Mouse (Mus musculus): ENCODE measurements around the gene Vars. TPM values are rescaled to one million over a fixed set of nuclear protein-coding genes. Genes with fewer than 3 reads are reported as not detected.

Gene Vars
- polyA plus RNA-seq, 1 experiment = 12.7 TPM

- Histone ChIP-seq H3K27ac (replicated peaks; ENCODE audit: low read depth, low read length) (peak overlapping the region; percentile 99), H3K4me1 (ENCODE audit: control insufficient read depth, insufficient read depth, insufficient read length, low read length) (peaks cover 10% of the 10 kb centered on the region; the same call in 1 of the 2 replicates)
Measured at GRCm38 (mm10) chr17:35051156-35052086, 50.6 kb downstream of the Vars start.

GRCm38 (mm10) chr17:35052271-35052798 is 51.5 kb downstream of the Vars start:
- peak overlapping the region; percentile 99 for H3K27ac ChIP-seq (replicated peaks; ENCODE audit: low read depth, low read length)
- peak overlapping the region; percentile 66 for H3K4me3 ChIP-seq (ENCODE audit: insufficient read depth, low read depth, low read length)
- peaks cover 10% of the 10 kb centered on the region; the same call in 1 of the 2 replicates for H3K4me1 ChIP-seq (ENCODE audit: control insufficient read depth, insufficient read depth, insufficient read length, low read length)

More at GRCm38 (mm10) chr17:35051156-35052086, 50.6 kb downstream of the Vars start:
- H3K4me3 ChIP-seq (ENCODE audit: insufficient read depth, low read depth, low read length) = peak overlapping the region; percentile 66

- no peaks in the 10 kb centered on the region; the same call in 1 of the 2 replicates for H3K4me1 ChIP-seq (ENCODE audit: control insufficient read depth, insufficient read depth, insufficient read length, low read length)
- no peak overlapping the region for H3K4me3 ChIP-seq (ENCODE audit: insufficient read depth, low read depth, low read length)
- H3K27ac ChIP-seq (replicated peaks; ENCODE audit: low read depth, low read length) = peak overlapping the region; percentile 45; the same call in 1 of the 2 replicates
Measured at GRCm38 (mm10) chr17:35055691-35056495, 55.1 kb downstream of the Vars start.

GRCm38 (mm10) chr17:35057090-35057489 is 56.3 kb downstream of the Vars start:
- Histone ChIP-seq H3K4me1 (ENCODE audit: control insufficient read depth, insufficient read depth, insufficient read length, low read length) (no peaks in the 10 kb centered on the region; the same call in 1 of the 2 replicates), H3K27ac (replicated peaks; ENCODE audit: low read depth, low read length) (no peak overlapping the region), H3K4me3 (ENCODE audit: insufficient read depth, low read depth, low read length) (no peak overlapping the region)

DNA sequence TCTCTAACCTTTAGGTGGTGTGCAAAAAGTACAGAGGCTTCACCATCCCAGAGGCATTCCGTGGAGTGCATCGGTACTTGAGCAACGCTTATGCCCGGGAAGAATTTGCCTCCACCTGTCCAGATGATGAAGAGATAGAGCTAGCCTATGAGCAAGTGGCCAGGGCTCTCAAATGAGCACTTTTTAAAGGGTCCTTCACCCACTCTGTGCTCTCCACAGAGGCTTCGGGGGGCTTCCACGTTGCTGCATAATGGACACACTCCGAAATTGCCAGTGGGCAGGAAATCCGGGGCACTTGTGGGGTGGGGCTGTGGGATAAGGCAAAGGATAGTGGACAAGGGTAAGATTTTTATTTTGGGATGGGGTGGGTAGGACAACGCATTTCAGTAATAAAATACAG is 57.5 kb downstream of the Vars start:
- Histone ChIP-seq H3K4me3 (ENCODE audit: insufficient read depth, low read depth, low read length) (no peak overlapping the region), H3K27ac (replicated peaks; ENCODE audit: low read depth, low read length) (peak overlapping the region; percentile 37; the same call in 1 of the 2 replicates), H3K4me1 (ENCODE audit: control insufficient read depth, insufficient read depth, insufficient read length, low read length) (no peaks in the 10 kb centered on the region; the same call in 1 of the 2 replicates)

GRCm38 (mm10) chr17:35058911-35059892 is 58.4 kb downstream of the Vars start, which contains the start of gene Ddah2:
Ddah2 (plus strand) TSS chr17:35059035.
- Histone ChIP-seq H3K4me1 (ENCODE audit: control insufficient read depth, insufficient read depth, insufficient read length, low read length) (no peaks in the 10 kb centered on the region; the same call in 1 of the 2 replicates), H3K27ac (replicated peaks; ENCODE audit: low read depth, low read length) (peak within 1 kb of the TSS; percentile 82), H3K4me3 (ENCODE audit: insufficient read depth, low read depth, low read length) (peak within 1 kb of the TSS; percentile 89)

- H3K4me3 ChIP-seq (ENCODE audit: insufficient read depth, low read depth, low read length) = peak overlapping the region; percentile 89
- no peaks in the 10 kb centered on the region; the same call in 1 of the 2 replicates for H3K4me1 ChIP-seq (ENCODE audit: control insufficient read depth, insufficient read depth, insufficient read length, low read length)
- no peak overlapping the region for H3K27ac ChIP-seq (replicated peaks; ENCODE audit: low read depth, low read length)
Measured at GRCm38 (mm10) chr17:35060071-35060470, 59.3 kb downstream of the Vars start.

DNA sequence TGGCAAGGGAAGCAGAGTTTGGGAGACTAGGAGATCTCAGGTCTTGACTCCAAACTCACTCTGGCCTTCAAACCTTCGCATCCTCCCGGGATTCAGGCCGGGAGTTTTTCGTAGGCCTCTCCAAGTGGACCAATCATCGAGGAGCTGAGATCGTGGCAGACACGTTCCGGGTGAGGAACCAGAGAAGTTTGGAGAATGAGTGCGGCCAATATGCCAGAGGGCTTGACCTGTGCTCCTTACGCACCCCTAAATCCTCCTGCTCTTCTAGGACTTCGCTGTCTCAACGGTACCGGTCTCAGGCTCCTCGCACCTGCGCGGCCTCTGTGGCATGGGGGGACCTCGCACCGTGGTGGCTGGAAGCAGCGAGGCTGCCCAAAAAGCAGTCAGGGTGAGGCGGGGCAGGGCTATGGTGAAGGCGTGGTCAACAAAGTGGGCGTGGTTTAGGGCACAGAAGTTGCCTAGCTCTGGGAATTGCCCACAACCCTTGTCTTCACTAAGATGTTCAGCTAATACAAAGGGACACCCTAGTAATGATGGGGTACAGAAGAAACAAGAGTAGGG is 60.0 kb downstream of the Vars start:
- H3K4me1 ChIP-seq (ENCODE audit: control insufficient read depth, insufficient read depth, insufficient read length, low read length) = no peaks in the 10 kb centered on the region; the same call in 1 of the 2 replicates
- no peak overlapping the region for H3K27ac ChIP-seq (replicated peaks; ENCODE audit: low read depth, low read length)
- H3K4me3 ChIP-seq (ENCODE audit: insufficient read depth, low read depth, low read length) = peak overlapping the region; percentile 89; the same call in 1 of the 2 replicates

DNA sequence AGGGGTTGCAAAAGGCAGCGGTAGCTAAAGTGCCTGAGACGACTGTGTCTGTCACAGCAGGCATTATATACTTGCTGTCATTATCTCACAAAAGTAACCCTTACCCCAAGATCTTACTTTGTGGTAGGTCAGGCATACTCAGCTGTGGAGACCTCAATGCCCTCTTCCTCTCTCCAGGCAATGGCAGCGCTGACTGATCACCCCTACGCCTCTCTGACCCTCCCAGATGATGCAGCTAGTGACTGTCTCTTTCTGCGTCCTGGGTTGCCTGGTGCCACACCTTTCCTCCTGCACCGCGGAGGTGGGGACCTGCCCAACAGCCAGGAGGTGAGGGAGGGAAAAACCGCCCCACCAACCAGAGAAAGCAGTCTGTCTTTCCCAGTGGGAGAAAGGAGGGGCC is 60.5 kb downstream of the Vars start:
- Histone ChIP-seq H3K4me3 (ENCODE audit: insufficient read depth, low read depth, low read length) (no peak overlapping the region), H3K4me1 (ENCODE audit: control insufficient read depth, insufficient read depth, insufficient read length, low read length) (no peaks in the 10 kb centered on the region; the same call in 1 of the 2 replicates), H3K27ac (replicated peaks; ENCODE audit: low read depth, low read length) (no peak overlapping the region)

DNA sequence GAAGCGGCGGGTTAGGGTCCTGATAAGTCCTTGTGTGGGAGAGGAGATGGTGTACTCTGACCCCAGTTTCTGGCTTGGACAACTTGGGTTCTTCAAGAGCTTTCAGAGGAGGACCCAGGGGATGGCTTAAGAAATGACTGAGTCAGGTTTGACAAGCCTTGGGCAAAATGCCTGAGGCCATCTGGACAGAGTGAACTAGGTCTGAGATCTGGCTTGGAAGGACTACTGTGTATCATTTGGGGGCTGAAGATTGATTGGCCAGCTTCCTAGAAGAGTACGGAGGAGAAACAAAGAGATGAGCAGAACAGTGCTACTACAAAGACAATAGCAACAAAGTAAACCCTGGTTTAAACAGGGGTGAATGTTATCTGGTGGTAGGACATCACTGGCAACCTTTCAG is 62.7 kb downstream of the Vars start:
- Histone ChIP-seq H3K27ac (replicated peaks; ENCODE audit: low read depth, low read length) (no peak overlapping the region), H3K4me3 (ENCODE audit: insufficient read depth, low read depth, low read length) (no peak overlapping the region), H3K4me1 (ENCODE audit: control insufficient read depth, insufficient read depth, insufficient read length, low read length) (no peaks in the 10 kb centered on the region; the same call in 1 of the 2 replicates)

- H3K4me3 ChIP-seq (ENCODE audit: insufficient read depth, low read depth, low read length) = 0 out of 2 replicates have a peak overlapping the region, but pooled peaks have one; percentile 42
- no peak overlapping the region for H3K27ac ChIP-seq (replicated peaks; ENCODE audit: low read depth, low read length)
- no peaks in the 10 kb centered on the region for H3K4me1 ChIP-seq (ENCODE audit: control insufficient read depth, insufficient read depth, insufficient read length, low read length)
Measured at GRCm38 (mm10) chr17:35064378-35064877, 63.6 kb downstream of the Vars start.

DNA sequence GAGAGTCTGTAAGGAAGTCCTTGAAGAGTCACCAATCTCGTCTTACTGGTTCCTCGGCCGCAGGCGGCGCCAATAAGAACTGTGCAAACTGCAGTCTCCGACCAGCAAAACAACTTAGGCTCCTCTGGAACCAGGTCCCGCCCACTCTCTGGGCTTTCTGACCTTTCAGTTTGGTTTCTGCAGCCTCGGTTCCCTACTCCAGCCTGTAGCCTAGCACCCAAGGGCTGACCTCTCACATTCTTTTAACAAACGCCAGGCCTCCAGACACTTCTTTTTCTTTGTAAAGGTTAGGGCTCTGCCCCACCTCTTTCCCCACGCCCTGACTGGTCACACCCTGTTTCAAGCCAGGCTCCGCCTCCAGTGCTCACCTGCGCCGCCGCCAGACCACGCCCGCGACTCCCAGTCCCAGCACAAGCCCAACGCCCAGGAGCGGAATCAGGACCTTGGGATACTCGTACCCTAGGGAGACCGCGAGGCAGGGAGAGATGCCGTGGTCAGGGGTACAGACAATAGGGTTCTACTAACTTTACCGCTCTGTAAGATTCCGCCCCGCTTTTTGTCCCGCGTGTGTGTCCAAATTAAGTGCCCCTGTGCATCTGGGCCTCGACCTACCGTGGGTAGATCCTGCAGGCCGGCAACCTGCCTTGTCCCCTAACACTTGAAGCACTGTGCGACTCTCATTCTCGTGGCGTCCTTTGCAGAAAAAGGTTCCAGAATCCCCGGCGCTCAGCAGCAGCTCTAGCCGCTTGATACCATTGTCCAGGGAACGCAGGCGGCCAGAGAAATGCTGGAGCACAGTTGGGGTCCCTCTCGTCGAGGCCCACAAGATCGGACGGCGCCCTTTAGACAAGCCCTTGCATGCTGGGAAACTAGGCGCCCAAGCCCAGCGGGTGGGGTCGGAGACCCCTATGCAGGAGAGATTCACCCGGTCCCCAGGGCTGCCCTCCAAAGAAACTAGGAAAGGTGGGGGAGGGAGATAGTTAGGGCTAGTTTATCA is 64.5 kb downstream of the Vars start, which contains the start of gene Ly6g6c:
Gene Ly6g6c, plus strand, starts transcription at position 438 of the 997 bp plus-strand sequence.
- H3K4me1 ChIP-seq (ENCODE audit: control insufficient read depth, insufficient read depth, insufficient read length, low read length) = no peaks in the 10 kb centered on the region
- no peak within 1 kb of the TSS for H3K27ac ChIP-seq (replicated peaks; ENCODE audit: low read depth, low read length)

More for the DNA sequence above, 64.5 kb downstream of the Vars start, which contains the start of gene Ly6g6c:
- peak within 1 kb of the TSS; percentile 42 for H3K4me3 ChIP-seq (ENCODE audit: insufficient read depth, low read depth, low read length)
